Mouse (Mus musculus): ENCODE results near the gene Sgms1. TPM values are rescaled to one million over a fixed set of nuclear protein-coding genes. Genes with fewer than 3 reads are reported as not detected.

Sgms1 gene
- 10 to 100 TPM; 47.8 to 56.5 (median 51.5) TPM for polyA plus RNA-seq (2017; shearing (Covaris generic))

GRCm38 (mm10) chr19:32389001-32389871, at the start of gene Sgms1:
Gene Sgms1 (minus strand): TSS chr19:32389714.
- peak; percentile 47 for ATAC-seq

DNA sequence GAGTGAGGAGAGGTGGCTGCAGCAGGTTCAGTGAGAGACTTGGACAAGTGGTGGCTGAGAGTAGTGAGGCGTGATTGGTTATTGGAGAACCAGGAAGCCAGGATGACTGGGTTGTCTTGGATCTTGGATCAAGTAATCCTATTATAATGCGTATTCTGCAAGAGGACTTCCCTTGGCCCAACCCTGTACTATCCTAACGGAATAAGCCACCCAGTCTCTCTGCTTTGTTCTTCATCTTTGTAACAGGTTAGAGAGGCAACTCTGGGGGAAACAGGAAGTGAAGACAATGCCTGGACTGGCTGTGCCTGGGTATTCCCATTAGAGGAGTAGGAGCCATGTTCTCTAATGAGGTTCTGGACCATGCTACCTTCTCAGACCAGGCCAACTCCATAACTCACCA, 36.3 kb upstream of the Sgms1 start:
- ATAC-seq, result no peak

GRCm38 (mm10) chr19:32424706-32425105, 35.2 kb upstream of the Sgms1 start:
- no peak for ATAC-seq

DNA sequence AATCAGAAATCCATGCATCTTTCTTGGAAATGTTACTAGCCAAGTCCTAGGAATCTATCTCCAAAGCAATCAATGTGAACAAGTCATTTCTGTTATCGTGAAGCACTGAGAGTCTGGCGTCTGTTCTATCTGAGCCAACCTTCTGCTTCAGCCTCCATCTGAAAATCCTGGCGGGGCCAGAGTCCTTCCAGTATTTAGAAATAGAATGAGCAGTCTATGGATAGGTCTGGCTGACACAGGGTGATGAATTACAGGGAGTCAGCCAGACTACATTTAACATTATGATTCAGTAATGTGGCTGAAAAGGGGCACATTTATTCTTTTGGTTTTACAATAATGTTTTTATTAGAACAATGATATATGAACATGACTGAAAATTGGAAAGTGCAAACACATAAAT, 29.6 kb upstream of the Sgms1 start:
- no peak for ATAC-seq

- ATAC-seq, result no peak
Observed at GRCm38 (mm10) chr19:32416692-32417317, 27.3 kb upstream of the Sgms1 start.

DNA sequence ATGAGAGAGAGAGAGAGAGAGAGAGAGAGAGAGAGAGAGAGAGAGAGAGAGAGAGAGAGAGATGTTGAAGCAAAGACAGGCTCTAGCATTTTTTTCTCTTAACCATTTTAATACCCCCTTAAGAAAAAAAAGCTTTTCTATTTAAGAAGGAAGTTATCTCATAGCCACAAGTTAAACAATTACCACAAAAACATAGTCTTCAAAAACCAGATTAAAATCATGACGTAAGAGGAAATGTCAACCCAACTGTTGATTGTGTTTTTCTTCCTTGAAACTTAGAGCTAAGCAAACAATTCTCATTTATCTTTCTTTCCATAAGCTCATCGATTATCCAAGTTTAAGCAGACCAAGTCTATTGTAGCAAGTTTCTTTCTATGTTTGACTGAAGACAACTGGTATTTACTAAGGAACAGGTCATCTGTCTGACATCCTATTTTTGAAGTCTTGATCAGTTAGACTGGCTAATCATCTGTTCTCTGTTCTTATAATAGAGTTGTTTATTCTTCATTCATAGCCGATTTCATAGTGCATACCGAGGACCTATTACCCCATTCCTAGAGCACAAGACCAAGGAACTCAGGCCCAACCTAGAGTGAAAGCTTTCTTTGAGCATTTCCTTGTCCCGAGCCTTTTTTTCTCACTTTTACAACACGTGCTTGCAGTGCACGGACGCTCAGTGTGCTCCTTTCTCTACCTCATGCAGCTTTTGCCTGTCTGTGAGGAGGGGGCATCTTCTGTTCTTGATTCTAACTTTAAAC, 20.3 kb upstream of the Sgms1 start:
- peak; percentile 59 for ATAC-seq

GRCm38 (mm10) chr19:32406717-32407116, 17.2 kb upstream of the Sgms1 start:
- peak; percentile 85 for ATAC-seq

DNA sequence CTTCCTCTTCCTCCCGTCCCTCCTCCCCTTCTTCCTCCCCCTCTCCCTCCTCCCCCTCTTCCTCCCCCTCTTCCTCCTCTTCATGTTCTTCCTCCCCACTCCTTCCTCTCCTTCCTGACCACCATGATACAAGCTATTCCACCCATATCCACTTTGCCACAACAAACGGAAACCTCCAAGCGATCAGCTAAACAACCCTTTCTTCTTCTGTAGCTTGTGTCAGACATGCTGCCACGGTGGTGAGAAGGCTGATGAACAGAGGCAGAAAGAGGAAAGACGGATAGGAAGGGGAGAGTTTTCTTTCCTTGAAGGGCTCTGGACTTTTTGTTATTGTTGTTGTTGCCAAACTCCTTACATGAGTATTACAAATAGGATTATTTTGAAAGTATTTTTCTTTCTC, 14.9 kb upstream of the Sgms1 start:
- no peak for ATAC-seq

- no peak for ATAC-seq
Observed at GRCm38 (mm10) chr19:32403834-32404233, 14.3 kb upstream of the Sgms1 start.

GRCm38 (mm10) chr19:32398491-32398890, 9.0 kb upstream of the Sgms1 start:
- no peak for ATAC-seq

DNA sequence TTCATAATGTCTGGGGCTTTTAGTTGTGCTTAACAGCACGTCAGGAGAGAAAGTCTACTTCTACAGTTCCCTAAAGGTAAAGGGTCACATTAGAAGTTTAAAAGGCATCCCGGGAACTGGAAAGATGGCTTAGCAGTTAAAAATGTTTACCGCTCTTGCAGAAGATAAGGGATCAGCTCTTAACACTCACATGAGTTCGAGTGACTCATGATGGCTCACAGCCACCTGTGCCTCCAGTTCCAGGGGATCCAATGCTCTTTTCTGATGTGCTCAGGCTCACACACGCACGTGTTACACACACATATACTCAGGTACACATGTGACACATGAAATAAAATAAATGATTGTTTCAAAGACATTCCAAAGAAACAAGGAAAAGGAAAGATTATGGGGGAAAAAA, 6.8 kb upstream of the Sgms1 start:
- no peak for ATAC-seq

GRCm38 (mm10) chr19:32394825-32395224, 5.3 kb upstream of the Sgms1 start:
- ATAC-seq, result no peak

DNA sequence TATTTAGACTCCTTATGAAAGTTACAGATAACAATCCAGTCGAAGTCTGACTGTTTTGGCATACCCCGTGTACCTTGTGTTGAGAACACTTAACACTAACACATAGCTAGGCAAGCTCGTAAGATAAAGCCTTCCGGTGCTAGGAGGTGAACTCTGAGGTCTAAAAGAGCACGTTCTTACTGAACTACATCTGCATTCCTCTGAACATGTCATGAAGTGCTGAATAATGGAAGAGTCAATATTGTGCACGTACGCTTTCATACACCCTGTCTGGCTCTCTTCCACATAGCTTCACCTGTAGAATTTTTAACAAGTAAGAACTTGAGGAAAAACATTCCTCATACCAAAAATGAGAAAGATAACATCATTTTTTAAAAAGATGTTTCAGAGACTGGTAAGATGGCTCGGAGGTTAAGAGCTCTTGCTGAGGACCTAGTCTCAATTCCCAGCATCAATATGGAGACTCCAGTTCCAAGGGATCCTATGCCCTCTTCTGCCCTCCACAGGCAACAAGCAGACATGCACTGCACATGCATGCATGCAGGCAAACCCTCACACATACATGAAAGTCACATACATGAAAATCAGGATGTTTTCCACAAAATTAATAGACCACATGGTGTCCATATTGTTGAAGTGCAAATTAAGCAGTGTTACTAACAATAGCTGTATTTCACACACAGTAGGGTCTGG, 4.4 kb upstream of the Sgms1 start:
- ATAC-seq, result no peak

- ATAC-seq, result no peak
Observed at GRCm38 (mm10) chr19:32393092-32393745, 3.7 kb upstream of the Sgms1 start.

- no peak for ATAC-seq
Observed at GRCm38 (mm10) chr19:32391441-32391840, 1.9 kb upstream of the Sgms1 start.

- ATAC-seq, result no peak
Observed at GRCm38 (mm10) chr19:32390116-32390515, 602 bp upstream of the Sgms1 start.

GRCm38 (mm10) chr19:32388191-32388921, 1.2 kb downstream of the Sgms1 start:
- ATAC-seq, result peak; percentile 30

DNA sequence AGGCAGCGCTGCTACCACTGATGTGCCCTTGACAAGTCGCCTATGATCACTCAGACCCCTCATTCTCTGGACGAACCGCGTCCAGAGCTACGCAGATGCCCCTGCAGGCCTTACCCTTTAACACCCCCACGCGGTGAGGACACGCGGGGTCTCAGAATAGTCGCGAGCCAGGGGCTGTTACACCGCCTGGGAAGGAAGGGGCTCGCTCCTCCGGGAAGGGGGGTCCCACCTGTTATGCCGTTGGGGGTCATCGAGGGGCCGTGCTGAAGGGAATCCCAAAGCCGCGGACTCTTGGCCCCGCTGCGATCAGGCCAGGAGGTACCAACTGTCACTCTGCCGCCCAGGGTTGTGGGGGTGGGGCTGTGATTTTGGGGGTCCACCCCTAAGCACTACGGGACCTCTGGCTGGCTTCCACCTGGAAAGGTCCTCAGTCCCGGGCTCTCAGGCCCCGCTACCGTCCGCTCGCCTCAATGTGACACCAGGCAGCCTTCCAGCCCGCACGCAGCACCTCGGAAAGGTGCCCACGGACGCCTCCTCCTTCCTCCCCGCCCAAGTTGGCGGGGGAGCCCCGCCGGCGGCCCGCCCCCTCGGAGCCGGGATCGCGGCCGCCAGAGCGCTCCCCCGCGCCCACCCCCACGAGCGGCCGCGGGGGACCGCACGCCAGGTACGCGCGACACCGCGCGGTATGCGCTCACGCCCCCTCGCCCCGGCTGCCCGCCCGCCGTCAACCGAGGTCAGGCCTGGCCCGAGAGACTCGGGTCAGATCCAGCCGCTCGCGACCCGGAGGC, 1.9 kb downstream of the Sgms1 start:
- ATAC-seq, result peak; percentile 70

DNA sequence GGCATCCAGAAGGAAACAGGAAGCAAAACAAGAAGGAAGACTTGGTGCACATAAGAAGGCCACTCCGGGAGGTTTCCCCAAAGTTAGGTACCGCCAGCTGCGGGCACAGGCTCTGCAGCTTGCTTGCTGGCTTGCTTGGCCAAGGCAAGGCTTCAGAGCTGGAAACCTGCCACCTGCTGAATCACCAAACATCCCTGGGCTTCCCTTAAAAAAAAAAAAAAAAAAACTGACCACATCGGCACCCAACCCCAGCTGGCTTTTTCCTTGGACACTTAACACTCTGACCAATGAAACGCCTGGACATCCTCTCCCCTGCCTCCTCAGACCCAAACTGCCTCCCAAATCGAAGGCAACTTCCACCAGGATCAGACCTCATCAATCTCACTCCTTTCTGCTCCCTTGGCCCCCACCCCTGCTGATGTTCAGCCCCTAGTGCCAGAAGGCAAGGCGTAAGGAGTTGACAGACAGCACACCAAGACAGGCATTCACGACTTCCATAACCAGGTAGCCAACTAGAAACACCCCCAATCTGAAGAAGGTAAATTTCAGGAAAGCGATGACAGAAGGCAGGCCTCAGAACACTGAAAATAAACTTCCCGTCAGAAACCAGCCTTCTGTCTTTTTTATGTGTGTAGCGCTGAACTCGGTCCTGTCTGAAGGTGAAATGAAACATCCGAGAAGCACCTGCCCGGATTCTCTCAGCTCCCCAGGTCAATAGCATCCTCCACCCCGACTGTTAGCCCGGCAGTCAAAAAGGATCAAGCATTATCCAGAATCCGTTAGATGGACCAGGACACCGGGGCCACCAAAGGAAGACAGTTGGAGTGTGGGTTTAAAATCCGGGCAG, 2.7 kb downstream of the Sgms1 start:
- peak; percentile 10 for ATAC-seq

- ATAC-seq, result no peak
Observed at GRCm38 (mm10) chr19:32383738-32384137, 5.8 kb downstream of the Sgms1 start.

Measured in inflammation-experienced regulatory T-cells, adult 6 months (primary cell).